Mouse (Mus musculus): Measurements from ENCODE around the gene Pakap. TPM values are rescaled to one million over a fixed set of nuclear protein-coding genes. Genes with fewer than 3 reads are reported as not detected.

Gene Pakap
- polyA plus RNA-seq, 1 experiment from 2014 or later, result 57.2 TPM

DNA sequence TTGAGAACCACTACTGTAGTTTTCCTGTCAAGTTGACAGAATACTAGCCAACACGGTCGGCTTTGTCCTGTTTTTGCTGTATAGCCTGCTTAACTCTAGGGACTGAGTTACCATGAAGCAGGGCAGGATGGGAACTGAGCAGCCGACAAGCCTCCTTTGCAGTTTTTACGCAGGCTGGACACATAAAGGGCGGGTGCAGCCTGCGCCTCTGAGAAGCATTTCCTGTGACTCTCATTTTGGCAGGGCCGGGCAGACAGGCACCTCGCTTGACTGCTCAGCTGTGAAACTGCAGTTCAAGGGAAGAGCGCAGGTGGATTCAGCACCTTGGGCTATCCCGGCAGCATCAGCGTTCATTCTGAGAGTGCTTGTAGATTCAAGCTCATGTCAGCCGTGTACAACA lies 113.5 kb downstream of the Pakap start:
- H3K36me3 ChIP-seq (ENCODE audit: insufficient read depth), result 0 out of 2 replicates have a peak, but pooled peaks cover 3% of the 10 kb centered on the region
- WGBS, result 75% methylated on average over 12 of the region's 12 CpGs
- no peak overlapping the region for H3K4me3 ChIP-seq (ENCODE audit: low read depth, low read length)
- 0 out of 2 replicates have a peak, but pooled peaks cover 7% of the 10 kb centered on the region for H3K4me1 ChIP-seq (ENCODE audit: insufficient read depth)
- no peak overlapping the region for H3K27ac ChIP-seq (ENCODE audit: low read depth)
- TF ChIP-seq CTCF (IDR thresholded peaks at IDR 0.05; ENCODE audit: low read depth), result no peak
- ATAC-seq (ENCODE audit: insufficient read depth) (no peak), DNase-seq (no peak)
- H3K9ac ChIP-seq, result no peak overlapping the region
- no peak overlapping the region for H3K4me2 ChIP-seq
- no peaks in the 10 kb centered on the region for H3K27me3 ChIP-seq (ENCODE audit: insufficient read depth, low read length)
- H3K9me3 ChIP-seq (ENCODE audit: low read depth, low read length), result no peaks in the 10 kb centered on the region

DNA sequence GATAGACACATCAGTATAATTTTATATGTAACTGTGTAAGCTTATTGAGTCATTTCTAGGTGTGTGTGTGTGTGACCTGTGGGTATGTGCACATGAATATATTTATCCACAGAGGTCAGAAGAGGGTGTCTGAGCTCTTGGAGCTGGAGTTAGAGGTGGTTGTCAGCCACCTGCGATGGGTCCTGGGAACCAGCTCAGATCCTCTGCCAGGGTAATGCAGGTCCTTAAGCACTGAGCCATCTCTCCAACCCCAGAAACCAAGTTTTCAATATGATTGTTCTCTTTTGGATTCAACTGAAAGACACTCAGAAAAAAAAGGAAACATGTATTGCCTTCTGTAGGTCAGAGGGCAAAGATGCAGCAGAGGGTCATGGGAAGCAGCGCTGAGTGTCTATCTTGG lies 114.4 kb downstream of the Pakap start:
- Histone ChIP-seq H3K9me3 (ENCODE audit: low read depth, low read length) (no peaks in the 10 kb centered on the region), H3K27me3 (ENCODE audit: insufficient read depth, low read length) (no peaks in the 10 kb centered on the region), H3K4me2 (no peak overlapping the region), H3K4me1 (ENCODE audit: insufficient read depth) (0 out of 2 replicates have a peak, but pooled peaks cover 7% of the 10 kb centered on the region), H3K4me3 (ENCODE audit: low read depth, low read length) (no peak overlapping the region), H3K9ac (no peak overlapping the region; the same call in 1 of the 2 replicates), H3K36me3 (ENCODE audit: insufficient read depth) (0 out of 2 replicates have a peak, but pooled peaks cover 3% of the 10 kb centered on the region), H3K27ac (ENCODE audit: low read depth) (no peak overlapping the region)
- DNase-seq, result no peak
- 96% methylated on average over 2 of the region's 2 CpGs for WGBS
- no peak for ATAC-seq (ENCODE audit: insufficient read depth)
- no peak for TF ChIP-seq CTCF (IDR thresholded peaks at IDR 0.05; ENCODE audit: low read depth)

DNA sequence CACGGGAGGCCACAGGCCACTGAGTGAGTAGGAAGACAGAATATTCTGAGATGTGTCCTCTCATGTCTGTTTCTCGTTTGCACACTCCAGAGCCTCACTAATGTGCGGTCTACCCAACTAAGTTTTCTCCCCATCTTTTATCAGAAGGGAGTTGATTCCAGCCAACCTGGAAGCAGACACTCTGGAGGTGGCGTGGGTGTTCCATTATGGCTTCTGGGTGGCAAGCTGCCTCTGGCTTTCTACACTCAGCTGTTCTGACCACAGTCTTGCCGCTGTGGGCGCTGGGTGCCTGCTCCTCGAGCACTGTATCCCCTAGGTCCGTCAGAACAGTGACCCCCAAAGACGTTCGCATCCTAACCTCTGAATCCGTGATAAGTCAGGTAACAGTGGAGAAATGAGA lies 115.0 kb downstream of the Pakap start:
- Histone ChIP-seq H3K27me3 (ENCODE audit: insufficient read depth, low read length) (no peaks in the 10 kb centered on the region), H3K4me3 (ENCODE audit: low read depth, low read length) (no peak overlapping the region), H3K9ac (no peak overlapping the region), H3K4me1 (ENCODE audit: insufficient read depth) (0 out of 2 replicates have a peak, but pooled peaks cover 7% of the 10 kb centered on the region), H3K9me3 (ENCODE audit: low read depth, low read length) (no peaks in the 10 kb centered on the region), H3K36me3 (ENCODE audit: insufficient read depth) (0 out of 2 replicates have a peak, but pooled peaks cover 3% of the 10 kb centered on the region), H3K4me2 (no peak overlapping the region), H3K27ac (ENCODE audit: low read depth) (no peak overlapping the region)
- WGBS, result 82% methylated on average over 11 of the region's 11 CpGs
- no peak for TF ChIP-seq CTCF (IDR thresholded peaks at IDR 0.05; ENCODE audit: low read depth)
- ATAC-seq (ENCODE audit: insufficient read depth) (no peak), DNase-seq (no peak)

GRCm38 (mm10) chr4:57684676-57685215 lies 116.8 kb downstream of the Pakap start:
- H3K4me1 ChIP-seq (ENCODE audit: insufficient read depth), result 0 out of 2 replicates have a peak, but pooled peaks cover 7% of the 10 kb centered on the region
- H3K4me2 ChIP-seq, result no peak overlapping the region
- TF ChIP-seq CTCF (IDR thresholded peaks at IDR 0.05; ENCODE audit: low read depth), result no peak
- H3K9ac ChIP-seq, result no peak overlapping the region
- no peaks in the 10 kb centered on the region for H3K9me3 ChIP-seq (ENCODE audit: low read depth, low read length)
- no peaks in the 10 kb centered on the region for H3K27me3 ChIP-seq (ENCODE audit: insufficient read depth, low read length)
- no peak overlapping the region for H3K27ac ChIP-seq (ENCODE audit: low read depth)
- H3K4me3 ChIP-seq (ENCODE audit: low read depth, low read length), result no peak overlapping the region
- ATAC-seq (ENCODE audit: insufficient read depth), result no peak
- peak; percentile 58 for DNase-seq
- 0 out of 2 replicates have a peak, but pooled peaks cover 6% of the 10 kb centered on the region for H3K36me3 ChIP-seq (ENCODE audit: insufficient read depth)
- 64% methylated on average over 12 of the region's 12 CpGs for WGBS

DNA sequence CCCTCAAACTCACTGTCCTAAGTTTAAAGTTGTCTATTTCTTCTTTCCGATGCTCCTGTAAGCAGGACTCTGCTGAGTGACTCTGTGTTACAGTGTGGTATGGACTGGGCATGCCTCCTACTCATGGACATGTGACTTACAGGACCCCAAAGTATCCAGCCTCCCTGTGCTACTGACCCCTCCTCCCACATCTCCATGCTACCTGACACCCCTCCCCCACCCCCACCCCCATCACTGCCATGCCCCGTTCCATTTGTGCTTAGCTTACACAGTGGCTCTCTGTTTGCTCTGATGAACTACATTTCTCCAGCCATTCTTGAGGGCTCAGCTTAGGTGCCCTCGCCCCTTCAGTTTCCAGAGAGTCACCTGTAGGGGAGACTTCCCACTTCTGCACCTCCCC lies 118.8 kb downstream of the Pakap start:
- DNase-seq, result no peak
- Histone ChIP-seq H3K4me3 (ENCODE audit: low read depth, low read length) (no peak overlapping the region), H3K9me3 (ENCODE audit: low read depth, low read length) (no peaks in the 10 kb centered on the region), H3K4me1 (ENCODE audit: insufficient read depth) (0 out of 2 replicates have a peak, but pooled peaks cover 7% of the 10 kb centered on the region), H3K4me2 (no peak overlapping the region), H3K36me3 (ENCODE audit: insufficient read depth) (peaks cover 19% of the 10 kb centered on the region), H3K27me3 (ENCODE audit: insufficient read depth, low read length) (no peaks in the 10 kb centered on the region), H3K27ac (ENCODE audit: low read depth) (no peak overlapping the region), H3K9ac (no peak overlapping the region)
- 55% methylated on average over 3 of the region's 3 CpGs for WGBS
- ATAC-seq (ENCODE audit: insufficient read depth), result no peak
- no peak for TF ChIP-seq CTCF (IDR thresholded peaks at IDR 0.05; ENCODE audit: low read depth)

DNA sequence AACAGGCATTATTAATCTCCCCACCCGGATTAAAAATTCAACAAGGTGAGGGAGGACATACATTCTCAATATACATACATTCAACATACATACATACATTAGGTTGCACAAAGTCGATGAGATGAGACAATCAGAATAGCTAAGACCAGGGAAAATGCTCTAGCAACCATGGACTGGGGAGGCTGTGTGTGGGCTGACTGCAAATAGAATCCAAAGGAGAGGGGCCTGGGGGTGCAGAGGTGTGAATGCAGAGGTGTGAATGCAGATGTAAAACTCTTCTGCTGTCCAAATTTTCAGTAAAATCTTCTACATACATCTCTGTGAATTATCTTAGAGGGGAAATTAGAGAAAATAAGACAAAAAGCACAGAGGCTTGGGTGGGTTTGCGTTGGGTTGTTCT lies 119.6 kb downstream of the Pakap start:
- ATAC-seq (ENCODE audit: insufficient read depth), result no peak
- 0 out of 2 replicates have a peak, but pooled peaks cover 7% of the 10 kb centered on the region for H3K4me1 ChIP-seq (ENCODE audit: insufficient read depth)
- H3K9me3 ChIP-seq (ENCODE audit: low read depth, low read length), result no peaks in the 10 kb centered on the region
- peaks cover 20% of the 10 kb centered on the region for H3K36me3 ChIP-seq (ENCODE audit: insufficient read depth)
- WGBS, result 81% methylated on average over 3 of the region's 3 CpGs
- no peak overlapping the region for H3K9ac ChIP-seq
- no peak overlapping the region for H3K4me3 ChIP-seq (ENCODE audit: low read depth, low read length)
- no peak for DNase-seq
- H3K4me2 ChIP-seq, result no peak overlapping the region
- TF ChIP-seq CTCF (IDR thresholded peaks at IDR 0.05; ENCODE audit: low read depth), result no peak
- no peak overlapping the region for H3K27ac ChIP-seq (ENCODE audit: low read depth)
- H3K27me3 ChIP-seq (ENCODE audit: insufficient read depth, low read length), result no peaks in the 10 kb centered on the region

DNA sequence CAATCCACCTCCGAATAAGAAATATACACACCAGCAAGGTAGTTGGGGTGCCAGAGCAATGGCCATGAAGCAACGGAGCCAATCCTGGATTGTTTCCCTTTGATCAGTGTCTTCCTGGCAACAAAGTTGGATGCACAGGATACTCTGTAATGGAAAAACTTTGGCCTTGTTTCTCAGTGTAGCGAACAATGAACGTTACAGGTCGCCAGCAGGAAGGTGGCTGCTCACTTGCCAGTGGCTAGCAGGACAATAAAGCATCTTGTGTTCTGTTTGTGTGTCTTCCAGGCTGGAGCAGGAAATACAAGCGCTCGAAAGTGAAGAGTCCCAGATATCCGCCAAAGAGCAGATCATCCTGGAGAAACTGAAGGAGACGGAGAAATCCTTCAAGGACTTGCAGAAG lies 120.2 kb downstream of the Pakap start:
- H3K27me3 ChIP-seq (ENCODE audit: insufficient read depth, low read length), result no peaks in the 10 kb centered on the region
- no peak overlapping the region for H3K9ac ChIP-seq
- H3K4me1 ChIP-seq (ENCODE audit: insufficient read depth), result 0 out of 2 replicates have a peak, but pooled peaks cover 7% of the 10 kb centered on the region
- no peak overlapping the region for H3K27ac ChIP-seq (ENCODE audit: low read depth)
- no peak for ATAC-seq (ENCODE audit: insufficient read depth)
- H3K4me3 ChIP-seq (ENCODE audit: low read depth, low read length), result no peak overlapping the region
- peak; percentile 12 for DNase-seq
- peaks cover 20% of the 10 kb centered on the region for H3K36me3 ChIP-seq (ENCODE audit: insufficient read depth)
- H3K4me2 ChIP-seq, result no peak overlapping the region
- no peak for TF ChIP-seq CTCF (IDR thresholded peaks at IDR 0.05; ENCODE audit: low read depth)
- H3K9me3 ChIP-seq (ENCODE audit: low read depth, low read length), result no peaks in the 10 kb centered on the region
- WGBS, result 76% methylated on average over 9 of the region's 9 CpGs
